Mouse (Mus musculus) liver, embryonic 14.5 days (tissue): ENCODE data around the gene Litaf.

Experiments
- CTCF ChIP-seq: IDR thresholded peaks from 2 replicates; pipeline ENCODE4 v1.5.1; 2016; ENCODE audit warnings: antibody characterized with exemption, low read depth, control low read depth
- EP300 ChIP-seq: IDR thresholded peaks from 2 replicates; pipeline ENCODE4 v1.6.1; 2016; ENCODE audit warnings: antibody characterized with exemption, low read depth

- TF ChIP-seq EP300 (no peak), CTCF (no peak)
Measured at GRCm38 (mm10) chr16:11012571-11013463, 53.1 kb downstream of the Litaf start.
